Mouse (Mus musculus) NIH3T3 (cell line): Measurements from ENCODE around the gene Tbxa2r.

Experiments used
- DNase-seq: peaks from one replicate; pipeline ENCODE4 v3.0.0-alpha.2; 2012; ENCODE audit warnings: low read depth

Gene Tbxa2r

GRCm38 (mm10) chr10:81365672-81366476 lies 37.3 kb downstream of the Tbxa2r start, which contains the start of gene 4930404N11Rik:
Gene 4930404N11Rik, minus strand, starts transcription at chr10:81365816.
- DNase-seq = peak; percentile 15

GRCm38 (mm10) chr10:81366477-81367206 lies 38.1 kb downstream of the Tbxa2r start:
- DNase-seq = no peak

DNA sequence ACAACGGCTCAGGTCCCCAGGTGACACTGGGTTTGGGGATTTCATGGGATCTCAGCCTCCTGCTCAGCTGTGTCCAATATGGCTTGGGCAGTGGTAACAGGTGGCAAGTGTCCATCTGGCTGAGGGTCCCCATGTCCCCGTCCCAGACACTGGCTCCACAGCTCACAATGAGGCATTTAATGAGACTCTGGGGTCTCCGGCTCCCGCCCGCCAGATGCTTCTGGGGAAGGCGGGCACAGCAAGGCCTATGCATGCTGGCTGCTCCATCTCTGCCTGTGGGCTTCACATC lies 38.6 kb downstream of the Tbxa2r start:
- no peak for DNase-seq

- no peak for DNase-seq
Observed at GRCm38 (mm10) chr10:81375322-81375721, 46.8 kb downstream of the Tbxa2r start.

- peak; percentile 48 for DNase-seq
Observed at GRCm38 (mm10) chr10:81376561-81377361, 48.2 kb downstream of the Tbxa2r start.

GRCm38 (mm10) chr10:81377362-81377664 lies 48.8 kb downstream of the Tbxa2r start:
- DNase-seq = no peak

- DNase-seq = peak; percentile 33
Observed at GRCm38 (mm10) chr10:81377793-81378552, 49.4 kb downstream of the Tbxa2r start, which contains the start of gene Fzr1. Gene Fzr1, minus strand, starts transcription at chr10:81378516.

DNA sequence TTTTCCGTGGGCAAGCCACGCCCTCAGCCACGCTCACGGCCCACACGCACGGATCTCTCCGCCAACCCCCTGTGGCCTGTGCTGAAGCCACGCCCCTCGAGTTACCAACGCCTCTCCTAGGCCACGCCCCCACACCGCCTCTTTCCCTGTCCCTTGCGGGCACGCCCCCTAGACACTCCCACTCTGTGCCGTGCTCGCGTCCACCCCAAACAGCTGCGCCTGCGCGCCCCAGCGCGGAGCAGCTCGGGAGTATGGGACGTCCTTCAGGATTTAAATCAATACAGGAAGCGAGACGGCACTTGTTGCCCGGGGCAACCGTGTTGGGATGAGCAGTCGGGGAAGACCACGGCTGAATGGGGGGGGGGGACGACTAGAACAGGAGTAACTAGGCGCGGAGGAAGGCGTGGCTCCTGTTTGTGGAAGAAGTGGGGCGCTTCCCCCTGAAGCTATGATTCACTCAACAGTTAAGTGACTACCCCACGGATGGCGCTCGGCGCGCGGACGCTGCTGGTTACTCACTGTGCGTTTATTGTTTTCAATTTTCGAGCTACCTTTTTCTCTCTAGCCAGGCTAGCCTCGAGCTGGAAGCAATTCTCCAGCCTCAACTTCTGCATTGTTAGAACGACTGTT lies 50.1 kb downstream of the Tbxa2r start:
- peak; percentile 100 for DNase-seq

DNA sequence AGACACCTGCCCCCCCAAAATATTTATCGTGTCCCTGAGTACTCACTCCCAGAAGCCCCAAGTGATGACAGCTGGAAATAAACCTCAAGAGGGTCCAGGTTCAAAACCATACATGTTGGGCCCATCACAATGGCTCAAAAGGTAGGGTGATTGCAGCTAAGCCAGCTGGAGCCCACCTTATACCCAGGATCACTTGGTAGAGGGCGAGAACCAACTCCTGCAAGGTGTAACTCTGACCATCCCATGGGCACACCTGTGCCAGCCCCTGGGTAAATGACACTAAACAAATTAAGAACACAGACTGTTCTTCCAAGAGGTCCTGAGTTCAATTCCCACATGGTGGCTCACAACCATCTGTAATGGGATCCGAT lies 50.6 kb downstream of the Tbxa2r start:
- DNase-seq = no peak

- no peak for DNase-seq
Observed at GRCm38 (mm10) chr10:81379809-81380378, 51.4 kb downstream of the Tbxa2r start.

DNA sequence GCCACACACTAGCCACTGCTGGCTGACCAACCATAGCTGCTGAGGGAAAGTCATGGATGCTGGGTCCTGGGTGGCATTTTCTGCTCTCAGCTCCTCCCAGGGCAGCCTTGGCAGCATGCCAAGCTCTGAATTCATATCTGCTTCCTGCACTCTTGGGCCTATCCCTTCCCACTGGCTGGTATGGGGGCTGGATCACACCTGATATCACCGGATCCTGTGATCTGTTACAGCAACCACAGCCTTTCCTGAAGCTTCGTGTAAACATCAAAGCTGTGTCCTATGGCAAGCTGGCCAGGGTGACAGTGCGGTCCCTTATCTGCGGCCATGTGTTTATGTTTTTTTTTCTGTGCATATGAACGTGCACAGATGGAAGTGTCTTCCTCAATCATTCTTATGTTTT lies 53.5 kb downstream of the Tbxa2r start:
- peak; percentile 59 for DNase-seq

DNA sequence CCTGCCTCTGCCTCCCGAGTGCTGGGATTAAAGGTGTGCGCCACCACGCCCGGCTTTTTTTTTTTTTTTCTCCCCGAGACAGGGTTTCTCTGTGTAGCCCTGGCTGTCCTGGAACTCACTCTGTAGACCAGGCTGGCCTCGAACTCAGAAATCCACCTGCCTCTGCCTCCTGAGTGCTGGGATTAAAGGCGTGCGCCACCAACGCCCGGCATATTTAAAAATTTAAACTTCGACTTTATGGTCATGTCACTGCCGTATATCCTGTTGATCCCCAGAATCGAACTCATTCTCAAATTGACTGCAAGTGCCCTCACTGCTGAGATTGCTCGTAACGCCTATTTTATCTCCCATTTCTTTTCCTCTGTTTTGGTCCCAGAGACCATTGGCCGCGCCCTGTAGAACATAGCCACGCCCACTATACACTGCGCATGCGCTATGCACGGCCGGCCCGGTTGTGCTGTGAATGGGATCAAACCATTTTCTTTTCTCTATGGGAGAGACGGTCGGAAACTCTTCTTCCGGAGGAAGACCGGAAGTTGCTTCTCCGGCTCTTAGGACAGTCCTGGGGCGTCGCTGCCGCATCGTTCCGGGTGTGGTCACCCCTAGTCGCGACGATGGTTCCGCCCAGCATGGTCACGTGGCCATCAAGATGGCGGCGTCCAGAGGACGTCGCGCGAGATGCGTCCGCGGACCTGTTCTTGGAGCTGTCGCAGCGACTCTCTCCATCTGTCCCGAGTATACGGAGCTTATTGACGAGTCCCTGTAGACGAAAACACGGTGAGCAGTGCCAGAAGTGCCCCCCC lies 55.5 kb downstream of the Tbxa2r start, which contains the start of the genes Dohh and Gm48551:
Gene Dohh (plus strand): TSS at position 627 of the 803 bp plus-strand sequence.
Gene Gm48551 (plus strand): TSS at position 665 of the 803 bp plus-strand sequence.
- DNase-seq = peak; percentile 100

DNA sequence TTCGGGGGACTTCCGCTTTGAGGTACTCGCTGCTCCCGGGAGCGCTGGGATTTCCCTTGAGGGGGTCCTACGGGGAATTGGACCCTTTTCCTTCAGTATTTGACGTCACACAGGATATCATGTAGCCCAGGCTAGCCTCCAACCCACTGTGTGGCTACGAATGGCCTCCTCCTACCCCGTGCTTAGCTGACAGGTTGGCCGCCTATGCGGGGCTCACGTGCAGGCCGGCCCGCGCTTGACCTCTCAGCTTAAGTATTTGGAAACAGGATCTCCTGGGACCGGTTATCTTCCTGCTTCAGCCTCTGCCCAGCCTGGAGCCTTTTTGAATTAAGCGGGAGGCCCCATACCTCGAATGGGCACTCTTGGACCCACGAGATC lies 56.1 kb downstream of the Tbxa2r start:
- DNase-seq = peak; percentile 78
